Comparison of ENCODE assay signal across 24 mouse cellular contexts in the genomic region with DNA sequence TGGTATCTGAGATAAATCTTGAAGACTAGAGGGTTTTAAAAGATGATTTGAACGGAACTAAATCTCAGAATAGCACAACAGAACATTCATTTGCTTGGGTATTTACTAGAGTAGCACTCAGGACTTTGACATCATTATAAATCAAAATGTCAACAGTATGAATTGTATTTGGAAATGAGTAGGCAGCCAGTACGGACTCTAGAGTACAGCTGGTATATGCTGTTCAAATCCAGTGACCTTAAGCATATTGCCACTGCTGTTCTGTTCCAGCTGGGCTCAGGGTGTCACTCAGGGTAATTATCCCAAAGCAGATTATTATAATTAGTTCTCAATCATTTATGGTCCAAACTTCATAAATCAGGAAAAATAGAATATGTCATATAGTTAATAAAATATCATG.
A peak's percentile ranks its signal among the peaks of the same experiment; 100 is the strongest.
DNase-seq lines count a peak whose midpoint lies in the region; ATAC-seq and TF ChIP-seq lines count a peak whose summit lies in the region.
"Had no signal": no experiment of that assay in that cellular context is flagged by ENCODE, and none has a peak within 500 bp of the region (broad histone marks: within the 10 kb centered on the region; RNA-seq: fewer than 3 reads in every experiment).

No protein-coding gene starts in this region.

- 0 out of 2 replicates have a peak, but pooled peaks cover 2% of the 10 kb centered on the region for H3K9me3 ChIP-seq in hindbrain, embryonic 14.5 days (ENCODE audit: control insufficient read depth, low read length)
- no peaks in the 10 kb centered on the region for H3K9me3 ChIP-seq in hindbrain, embryonic 11.5 days (ENCODE audit: control insufficient read depth, low read length)
- no peaks in the 10 kb centered on the region for H3K9me3 ChIP-seq in forebrain, embryonic 14.5 days (replicated peaks; ENCODE audit: control insufficient read depth, low read length)
- H3K9me3 ChIP-seq: embryonic facial prominence, embryonic 15.5 days; forebrain, embryonic 10.5 days; forebrain, embryonic 12.5 days; forebrain, embryonic 15.5 days had no signal

- H3K27ac ChIP-seq in hindbrain, embryonic 14.5 days: no peak overlapping the region
- no peak overlapping the region for H3K27ac ChIP-seq in hindbrain, embryonic 11.5 days (ENCODE audit: low read depth, low read length)
- no peak overlapping the region for H3K27ac ChIP-seq in forebrain, embryonic 14.5 days (ENCODE audit: low read depth, low read length)
- H3K27ac ChIP-seq: embryonic facial prominence, embryonic 13.5 days; embryonic facial prominence, embryonic 15.5 days; forebrain, embryonic 10.5 days; forebrain, embryonic 12.5 days; forebrain, embryonic 15.5 days had no signal

- no peak for TF ChIP-seq CTCF in brain, embryonic 14.5 days (IDR thresholded peaks at IDR 0.05; ENCODE audit: borderline replicate concordance, extremely low read depth, insufficient read depth, insufficient read length)

- no peaks in the 10 kb centered on the region for H3K36me3 ChIP-seq in hindbrain, embryonic 14.5 days (replicated peaks; ENCODE audit: control insufficient read depth, insufficient read depth)
- H3K36me3 ChIP-seq in hindbrain, embryonic 11.5 days (ENCODE audit: control insufficient read depth, insufficient read depth, low read length): no peaks in the 10 kb centered on the region
- H3K36me3 ChIP-seq in forebrain, embryonic 14.5 days (ENCODE audit: control insufficient read depth, insufficient read depth, low read length): no peaks in the 10 kb centered on the region
- H3K36me3 ChIP-seq: embryonic facial prominence, embryonic 13.5 days; embryonic facial prominence, embryonic 15.5 days; forebrain, embryonic 10.5 days; forebrain, embryonic 12.5 days; forebrain, embryonic 15.5 days had no signal

- TF ChIP-seq POLR2A in brain, embryonic 14.5 days (IDR thresholded peaks at IDR 0.05; ENCODE audit: borderline replicate concordance, extremely low read depth, insufficient read depth, insufficient read length, poor library complexity, severe bottlenecking): no peak

- no peak overlapping the region for H3K4me2 ChIP-seq in hindbrain, embryonic 14.5 days (replicated peaks)
- H3K4me2 ChIP-seq in hindbrain, embryonic 11.5 days (replicated peaks; ENCODE audit: low read depth, low read length): no peak overlapping the region
- no peak overlapping the region for H3K4me2 ChIP-seq in forebrain, embryonic 14.5 days (ENCODE audit: low read length)
- H3K4me2 ChIP-seq: embryonic facial prominence, embryonic 13.5 days; embryonic facial prominence, embryonic 15.5 days; forebrain, embryonic 12.5 days; forebrain, embryonic 15.5 days had no signal

- H3K9ac ChIP-seq in hindbrain, embryonic 14.5 days: no peak overlapping the region
- no peak overlapping the region for H3K9ac ChIP-seq in hindbrain, embryonic 11.5 days (ENCODE audit: low read depth, low read length)
- no peak overlapping the region for H3K9ac ChIP-seq in forebrain, embryonic 14.5 days (ENCODE audit: low read length)
- H3K9ac ChIP-seq: embryonic facial prominence, embryonic 13.5 days; embryonic facial prominence, embryonic 15.5 days; forebrain, embryonic 12.5 days; forebrain, embryonic 15.5 days; forebrain, postnatal 0 days had no signal

- no peak for DNase-seq in hindbrain, embryonic 14.5 days (ENCODE audit: low spot score)
- no peak for DNase-seq in hindbrain, embryonic 11.5 days (ENCODE audit: low spot score)
- DNase-seq in adipocyte (ENCODE audit: low spot score): peak; percentile 56
- peak; percentile 15 for DNase-seq in brain, embryonic 14.5 days (ENCODE audit: low read depth)
- peak; percentile 16 for DNase-seq in retina, postnatal 1 day
- DNase-seq in gastrocnemius, adult 18-20 months (ENCODE audit: low spot score): no peak
- no peak for DNase-seq in forebrain, embryonic 14.5 days (ENCODE audit: low spot score)
- DNase-seq: adrenal gland, adult 8-10 months; adrenal gland, postnatal 14 days; adrenal gland, postnatal 36 days; cerebellum, adult 11 months; cerebellum, adult 18-20 months; cerebellum, adult 8-10 months; cerebellum, adult 9-11 months; cerebellum, postnatal 14 days; cerebellum, postnatal 36 days; embryo, embryonic 11 days; forebrain, postnatal 0 days had no signal

- H3K27me3 ChIP-seq in hindbrain, embryonic 14.5 days (ENCODE audit: control insufficient read depth, insufficient read depth, low read length): no peaks in the 10 kb centered on the region
- H3K27me3 ChIP-seq in hindbrain, embryonic 11.5 days (ENCODE audit: control insufficient read depth, insufficient read depth, low read length): no peaks in the 10 kb centered on the region
- H3K27me3 ChIP-seq in forebrain, embryonic 14.5 days (replicated peaks; ENCODE audit: control insufficient read depth, insufficient read depth, low read length): no peaks in the 10 kb centered on the region
- H3K27me3 ChIP-seq: embryonic facial prominence, embryonic 13.5 days; embryonic facial prominence, embryonic 15.5 days; forebrain, embryonic 12.5 days; forebrain, embryonic 15.5 days had no signal

- 49% methylated on average over 2 of the region's 2 CpGs for WGBS in hindbrain, embryonic 14.5 days
- whole genome bisulfite sequencing in hindbrain, embryonic 11.5 days: 55% methylated on average over 2 of the region's 2 CpGs
- WGBS in forebrain, embryonic 14.5 days: 67% methylated on average over 2 of the region's 2 CpGs

- H3K4me1 ChIP-seq in hindbrain, embryonic 14.5 days (replicated peaks; ENCODE audit: control insufficient read depth, insufficient read depth, low read length): no peaks in the 10 kb centered on the region
- no peaks in the 10 kb centered on the region for H3K4me1 ChIP-seq in hindbrain, embryonic 11.5 days (replicated peaks; ENCODE audit: control insufficient read depth, insufficient read depth, low read length)
- H3K4me1 ChIP-seq in forebrain, embryonic 14.5 days (ENCODE audit: control insufficient read depth, insufficient read depth, low read length): no peaks in the 10 kb centered on the region
- H3K4me1 ChIP-seq: embryonic facial prominence, embryonic 13.5 days; embryonic facial prominence, embryonic 15.5 days; forebrain, embryonic 10.5 days; forebrain, embryonic 12.5 days; forebrain, embryonic 15.5 days had no signal

- no peak overlapping the region for H3K4me3 ChIP-seq in hindbrain, embryonic 14.5 days (replicated peaks; ENCODE audit: low read length)
- no peak overlapping the region for H3K4me3 ChIP-seq in hindbrain, embryonic 11.5 days (ENCODE audit: low read depth, low read length)
- no peak overlapping the region for H3K4me3 ChIP-seq in forebrain, embryonic 14.5 days (ENCODE audit: low read depth, low read length)
- H3K4me3 ChIP-seq: embryonic facial prominence, embryonic 13.5 days; embryonic facial prominence, embryonic 15.5 days; erythroblast, embryonic 14.5 days; forebrain, embryonic 10.5 days; forebrain, embryonic 12.5 days; forebrain, embryonic 15.5 days had no signal

- 0 out of 2 replicates have a peak, but pooled peaks have one; percentile 57 for ATAC-seq in hindbrain, embryonic 14.5 days (ENCODE audit: low FRiP score)
- ATAC-seq in hindbrain, embryonic 11.5 days (ENCODE audit: low FRiP score): no peak
- ATAC-seq in forebrain, embryonic 14.5 days: no peak
- ATAC-seq: forebrain, embryonic 15.5 days; forebrain, postnatal 0 days had no signal

Comparison
In these comparisons a context has a peak if more than half of its experiments do, and no peak if none do; other contexts are left out.
1. DNase-seq: peak in adipocyte (single experiment), brain, embryonic 14.5 days (single experiment) and retina, postnatal 1 day (single experiment); none in hindbrain, embryonic 14.5 days (single experiment), hindbrain, embryonic 11.5 days (single experiment), gastrocnemius, adult 18-20 months (single experiment) and forebrain, embryonic 14.5 days (single experiment).